Mouse (Mus musculus): ENCODE results near the gene Prkcg. TPM values are rescaled to one million over a fixed set of nuclear protein-coding genes. Genes with fewer than 3 reads are reported as not detected.

The Prkcg gene
- polyA plus RNA-seq, 1 experiment from 2014 or later, result 1.5 TPM

DNA sequence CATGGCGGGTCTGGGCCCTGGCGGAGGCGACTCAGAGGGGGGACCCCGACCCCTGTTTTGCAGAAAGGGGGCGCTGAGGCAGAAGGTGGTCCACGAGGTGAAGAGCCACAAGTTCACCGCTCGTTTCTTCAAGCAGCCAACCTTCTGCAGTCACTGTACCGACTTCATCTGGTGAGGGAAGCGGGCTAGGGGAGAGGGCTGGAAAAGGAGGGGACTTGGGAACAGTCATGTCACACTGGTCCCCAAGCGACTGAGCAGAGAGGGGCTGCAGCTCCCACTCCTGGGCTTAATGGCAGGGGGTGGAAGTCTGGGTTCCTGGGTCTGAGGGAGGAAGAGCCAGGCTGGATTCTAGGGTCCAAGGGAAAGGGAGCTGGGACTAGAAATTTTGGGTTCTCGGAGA, 14.8 kb downstream of the Prkcg start:
- H3K4me2 ChIP-seq (ENCODE audit: low read depth, low read length), result peak overlapping the region; percentile 63
- H3K9me3 ChIP-seq (ENCODE audit: control insufficient read depth, low read length), result no peaks in the 10 kb centered on the region
- H3K27me3 ChIP-seq (ENCODE audit: control insufficient read depth, insufficient read depth, low read length), result peaks cover 5% of the 10 kb centered on the region; the same call in 1 of the 2 replicates
- no peak overlapping the region for H3K27ac ChIP-seq (ENCODE audit: low read depth, low read length)
- WGBS, result 4% methylated on average over 12 of the region's 12 CpGs
- peaks cover 18% of the 10 kb centered on the region for H3K4me1 ChIP-seq (ENCODE audit: control insufficient read depth, insufficient read depth, low read length)
- ATAC-seq (ENCODE audit: low read depth), result peak; percentile 42; the same call in 1 of the 2 replicates
- peak overlapping the region; percentile 33 for H3K4me3 ChIP-seq (ENCODE audit: low read depth, low read length)
- no peaks in the 10 kb centered on the region for H3K36me3 ChIP-seq (ENCODE audit: control insufficient read depth, insufficient read depth, low read length)
- H3K9ac ChIP-seq (replicated peaks; ENCODE audit: low read depth, low read length), result peak overlapping the region; percentile 29

DNA sequence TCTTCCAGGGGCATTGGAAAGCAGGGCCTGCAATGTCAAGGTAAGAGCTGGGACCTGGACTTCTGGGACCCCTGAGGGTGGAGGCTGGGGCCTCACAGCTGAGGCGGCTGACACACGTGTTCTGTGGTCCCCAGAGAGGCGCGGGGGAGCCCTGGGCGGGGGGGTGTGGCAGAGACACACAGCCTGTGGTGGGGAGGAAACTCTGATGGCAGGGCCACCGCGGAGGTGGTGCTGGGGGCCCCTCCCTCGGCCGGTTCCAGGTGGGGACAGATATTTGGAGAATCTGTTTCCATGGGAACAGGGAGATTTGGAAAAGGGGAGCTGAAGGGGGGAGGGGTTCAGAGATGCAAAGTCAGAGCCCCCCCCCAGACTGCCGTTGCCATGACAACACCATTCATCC, 15.3 kb downstream of the Prkcg start:
- H3K4me1 ChIP-seq (ENCODE audit: control insufficient read depth, insufficient read depth, low read length), result peaks cover 18% of the 10 kb centered on the region
- H3K9me3 ChIP-seq (ENCODE audit: control insufficient read depth, low read length), result no peaks in the 10 kb centered on the region
- peak; percentile 23; the same call in 1 of the 2 replicates for ATAC-seq (ENCODE audit: low read depth)
- H3K36me3 ChIP-seq (ENCODE audit: control insufficient read depth, insufficient read depth, low read length), result no peaks in the 10 kb centered on the region
- no peak overlapping the region for H3K27ac ChIP-seq (ENCODE audit: low read depth, low read length)
- peak overlapping the region; percentile 33; the same call in 1 of the 2 replicates for H3K4me3 ChIP-seq (ENCODE audit: low read depth, low read length)
- peak overlapping the region; percentile 3; the same call in 1 of the 2 replicates for H3K9ac ChIP-seq (replicated peaks; ENCODE audit: low read depth, low read length)
- H3K4me2 ChIP-seq (ENCODE audit: low read depth, low read length), result peak overlapping the region; percentile 63
- H3K27me3 ChIP-seq (ENCODE audit: control insufficient read depth, insufficient read depth, low read length), result peaks cover 5% of the 10 kb centered on the region; the same call in 1 of the 2 replicates
- WGBS, result 4% methylated on average over 10 of the region's 10 CpGs

DNA sequence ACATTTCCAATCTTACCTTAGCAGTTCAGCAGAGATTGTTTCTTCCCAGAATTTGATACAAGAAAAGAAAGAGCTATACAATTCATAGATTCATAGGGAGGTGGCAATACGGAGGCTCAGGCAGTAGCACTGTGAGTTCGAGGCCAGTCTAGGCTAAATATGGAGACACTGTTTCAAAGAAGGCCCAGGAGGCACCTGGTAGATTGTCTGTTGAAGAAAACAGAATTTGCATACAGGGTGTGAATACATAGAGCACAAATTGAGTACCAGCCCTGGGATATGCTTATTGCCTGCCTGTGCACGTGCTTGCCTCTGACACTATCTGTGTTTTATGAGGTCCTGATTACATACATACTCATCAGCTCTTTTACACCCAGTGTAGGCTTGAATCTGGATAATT, 17.4 kb downstream of the Prkcg start:
- H3K9ac ChIP-seq (replicated peaks; ENCODE audit: low read depth, low read length), result no peak overlapping the region
- 69% methylated on average over 3 of the region's 3 CpGs for WGBS
- peaks cover 3% of the 10 kb centered on the region; the same call in 1 of the 2 replicates for H3K27me3 ChIP-seq (ENCODE audit: control insufficient read depth, insufficient read depth, low read length)
- H3K4me2 ChIP-seq (ENCODE audit: low read depth, low read length), result no peak overlapping the region
- H3K4me3 ChIP-seq (ENCODE audit: low read depth, low read length), result no peak overlapping the region
- no peak for ATAC-seq (ENCODE audit: low read depth)
- no peaks in the 10 kb centered on the region for H3K9me3 ChIP-seq (ENCODE audit: control insufficient read depth, low read length)
- H3K27ac ChIP-seq (ENCODE audit: low read depth, low read length), result no peak overlapping the region
- H3K4me1 ChIP-seq (ENCODE audit: control insufficient read depth, insufficient read depth, low read length), result peaks cover 18% of the 10 kb centered on the region
- no peaks in the 10 kb centered on the region for H3K36me3 ChIP-seq (ENCODE audit: control insufficient read depth, insufficient read depth, low read length)

DNA sequence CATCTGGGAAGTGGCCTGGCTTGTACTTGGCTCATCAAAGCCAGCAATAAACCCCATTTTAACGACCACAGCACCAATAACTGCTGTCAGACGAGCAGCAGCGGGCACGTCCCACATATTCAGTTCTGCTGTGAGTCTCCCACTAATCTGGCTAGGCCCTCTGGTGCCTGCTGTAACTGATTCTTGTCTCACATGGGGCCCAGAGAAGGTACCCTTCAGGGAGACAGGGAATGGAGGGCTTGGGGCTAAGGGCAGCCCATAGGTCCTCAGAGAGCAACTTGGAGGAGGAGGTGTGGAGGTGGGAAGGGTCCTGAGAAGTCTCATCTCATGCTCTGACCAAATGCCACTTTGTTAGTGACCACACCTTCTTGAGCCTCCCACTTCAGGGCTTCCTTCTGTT, 19.7 kb downstream of the Prkcg start:
- Histone ChIP-seq H3K4me2 (ENCODE audit: low read depth, low read length) (no peak overlapping the region), H3K9me3 (ENCODE audit: control insufficient read depth, low read length) (no peaks in the 10 kb centered on the region), H3K4me1 (ENCODE audit: control insufficient read depth, insufficient read depth, low read length) (peaks cover 10% of the 10 kb centered on the region), H3K4me3 (ENCODE audit: low read depth, low read length) (no peak overlapping the region), H3K9ac (replicated peaks; ENCODE audit: low read depth, low read length) (no peak overlapping the region), H3K27me3 (ENCODE audit: control insufficient read depth, insufficient read depth, low read length) (peaks cover 3% of the 10 kb centered on the region; the same call in 1 of the 2 replicates), H3K36me3 (ENCODE audit: control insufficient read depth, insufficient read depth, low read length) (no peaks in the 10 kb centered on the region), H3K27ac (ENCODE audit: low read depth, low read length) (no peak overlapping the region)
- 15% methylated on average over 4 of the region's 4 CpGs for WGBS
- no peak for ATAC-seq (ENCODE audit: low read depth)

DNA sequence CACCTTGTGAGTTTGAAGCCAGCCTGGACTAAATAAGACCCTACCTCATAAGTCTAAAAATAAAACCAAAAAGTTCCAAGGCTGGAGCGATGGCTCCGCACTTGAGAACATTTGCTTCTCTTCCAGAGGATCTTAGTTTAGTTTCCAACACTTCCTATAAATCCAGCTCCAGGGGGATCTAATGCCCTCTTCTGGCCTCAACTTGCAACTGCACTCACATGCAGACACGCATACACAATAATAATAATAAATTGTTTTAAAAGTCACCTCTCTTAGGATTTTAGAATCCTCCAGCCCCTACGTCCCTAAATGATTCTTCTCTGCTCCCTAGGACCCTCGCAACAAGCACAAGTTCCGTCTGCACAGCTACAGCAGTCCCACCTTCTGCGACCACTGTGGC, 21.3 kb downstream of the Prkcg start:
- Histone ChIP-seq H3K9ac (replicated peaks; ENCODE audit: low read depth, low read length) (no peak overlapping the region), H3K4me3 (ENCODE audit: low read depth, low read length) (no peak overlapping the region)

DNA sequence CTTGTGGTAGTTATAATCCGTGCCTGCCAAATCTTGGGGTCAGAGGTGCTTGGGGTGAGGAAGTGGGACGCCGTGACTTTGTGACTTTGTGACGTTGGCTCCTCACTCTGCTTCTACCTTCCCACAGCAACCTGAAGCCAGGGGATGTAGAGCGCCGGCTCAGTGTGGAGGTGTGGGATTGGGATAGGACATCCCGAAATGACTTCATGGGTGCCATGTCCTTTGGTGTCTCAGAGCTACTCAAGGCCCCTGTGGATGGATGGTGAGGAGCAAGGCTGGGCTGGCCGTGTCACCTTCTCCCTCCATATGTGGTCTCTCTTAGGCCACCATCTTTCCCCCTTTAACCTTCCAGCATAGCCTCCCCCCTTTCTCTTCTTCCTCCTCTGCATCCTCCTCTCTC, 24.6 kb downstream of the Prkcg start:
- 0 out of 2 replicates have a peak, but pooled peaks have one; percentile 6 for ATAC-seq (ENCODE audit: low read depth)
- no peak overlapping the region for H3K4me2 ChIP-seq (ENCODE audit: low read depth, low read length)
- no peak overlapping the region for H3K9ac ChIP-seq (replicated peaks; ENCODE audit: low read depth, low read length)
- no peaks in the 10 kb centered on the region for H3K4me1 ChIP-seq (ENCODE audit: control insufficient read depth, insufficient read depth, low read length)
- H3K36me3 ChIP-seq (ENCODE audit: control insufficient read depth, insufficient read depth, low read length), result no peaks in the 10 kb centered on the region
- 88% methylated on average over 8 of the region's 8 CpGs for WGBS
- H3K9me3 ChIP-seq (ENCODE audit: control insufficient read depth, low read length), result no peaks in the 10 kb centered on the region
- H3K27ac ChIP-seq (ENCODE audit: low read depth, low read length), result no peak overlapping the region
- H3K27me3 ChIP-seq (ENCODE audit: control insufficient read depth, insufficient read depth, low read length), result no peaks in the 10 kb centered on the region
- no peak overlapping the region for H3K4me3 ChIP-seq (ENCODE audit: low read depth, low read length)

More for the DNA sequence above, 21.3 kb downstream of the Prkcg start:
- Histone ChIP-seq H3K27me3 (ENCODE audit: control insufficient read depth, insufficient read depth, low read length) (no peaks in the 10 kb centered on the region), H3K4me1 (ENCODE audit: control insufficient read depth, insufficient read depth, low read length) (no peaks in the 10 kb centered on the region), H3K4me2 (ENCODE audit: low read depth, low read length) (no peak overlapping the region), H3K27ac (ENCODE audit: low read depth, low read length) (no peak overlapping the region), H3K36me3 (ENCODE audit: control insufficient read depth, insufficient read depth, low read length) (no peaks in the 10 kb centered on the region), H3K9me3 (ENCODE audit: control insufficient read depth, low read length) (no peaks in the 10 kb centered on the region)
- 97% methylated on average over 7 of the region's 7 CpGs for WGBS
- no peak for ATAC-seq (ENCODE audit: low read depth)

- Histone ChIP-seq H3K4me3 (ENCODE audit: low read depth, low read length) (no peak overlapping the region), H3K4me2 (ENCODE audit: low read depth, low read length) (no peak overlapping the region), H3K9me3 (ENCODE audit: control insufficient read depth, low read length) (no peaks in the 10 kb centered on the region), H3K4me1 (ENCODE audit: control insufficient read depth, insufficient read depth, low read length) (no peaks in the 10 kb centered on the region), H3K36me3 (ENCODE audit: control insufficient read depth, insufficient read depth, low read length) (no peaks in the 10 kb centered on the region), H3K27ac (ENCODE audit: low read depth, low read length) (no peak overlapping the region), H3K9ac (replicated peaks; ENCODE audit: low read depth, low read length) (no peak overlapping the region), H3K27me3 (ENCODE audit: control insufficient read depth, insufficient read depth, low read length) (no peaks in the 10 kb centered on the region)
- ATAC-seq (ENCODE audit: low read depth), result peak; percentile 88
- WGBS, result 65% methylated on average over 5 of the region's 5 CpGs
Measured at GRCm38 (mm10) chr7:3314121-3314520, 25.1 kb downstream of the Prkcg start.

DNA sequence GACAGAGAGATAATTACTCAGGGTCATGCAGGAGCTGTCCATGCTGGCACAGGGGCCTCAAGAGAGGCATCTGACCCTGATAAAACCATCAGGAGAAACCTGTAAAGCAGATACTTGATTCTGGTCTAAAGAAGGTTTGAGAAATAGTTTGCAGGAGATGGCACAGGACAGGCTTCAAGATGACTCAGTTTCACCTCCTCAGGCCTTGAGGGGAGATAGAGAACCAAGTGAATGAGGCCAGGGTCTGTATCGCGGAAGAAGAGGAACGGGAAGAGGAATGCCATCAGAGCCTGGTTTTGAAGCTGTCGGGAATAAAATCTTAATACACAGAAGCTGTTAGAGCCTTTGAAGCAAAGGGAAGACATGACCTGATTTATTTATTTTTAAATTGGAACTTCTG, 28.7 kb downstream of the Prkcg start:
- no peaks in the 10 kb centered on the region for H3K9me3 ChIP-seq (ENCODE audit: control insufficient read depth, low read length)
- no peaks in the 10 kb centered on the region for H3K4me1 ChIP-seq (ENCODE audit: control insufficient read depth, insufficient read depth, low read length)
- no peak for ATAC-seq (ENCODE audit: low read depth)
- H3K27me3 ChIP-seq (ENCODE audit: control insufficient read depth, insufficient read depth, low read length), result no peaks in the 10 kb centered on the region
- H3K36me3 ChIP-seq (ENCODE audit: control insufficient read depth, insufficient read depth, low read length), result no peaks in the 10 kb centered on the region
- no peak overlapping the region for H3K9ac ChIP-seq (replicated peaks; ENCODE audit: low read depth, low read length)
- no peak overlapping the region for H3K4me2 ChIP-seq (ENCODE audit: low read depth, low read length)
- 38% methylated on average over 4 of the region's 4 CpGs for WGBS
- H3K27ac ChIP-seq (ENCODE audit: low read depth, low read length), result no peak overlapping the region
- H3K4me3 ChIP-seq (ENCODE audit: low read depth, low read length), result no peak overlapping the region

GRCm38 (mm10) chr7:3320856-3321255, 31.9 kb downstream of the Prkcg start:
- WGBS, result 74% methylated on average over 3 of the region's 3 CpGs

More at GRCm38 (mm10) chr7:3320856-3321255, 31.9 kb downstream of the Prkcg start:
- H3K9me3 ChIP-seq (ENCODE audit: control insufficient read depth, low read length), result no peaks in the 10 kb centered on the region
- no peak overlapping the region for H3K9ac ChIP-seq (replicated peaks; ENCODE audit: low read depth, low read length)
- H3K36me3 ChIP-seq (ENCODE audit: control insufficient read depth, insufficient read depth, low read length), result no peaks in the 10 kb centered on the region
- no peaks in the 10 kb centered on the region for H3K4me1 ChIP-seq (ENCODE audit: control insufficient read depth, insufficient read depth, low read length)
- no peak for ATAC-seq (ENCODE audit: low read depth)
- H3K4me2 ChIP-seq (ENCODE audit: low read depth, low read length), result no peak overlapping the region
- H3K27ac ChIP-seq (ENCODE audit: low read depth, low read length), result no peak overlapping the region
- H3K4me3 ChIP-seq (ENCODE audit: low read depth, low read length), result no peak overlapping the region
- H3K27me3 ChIP-seq (ENCODE audit: control insufficient read depth, insufficient read depth, low read length), result no peaks in the 10 kb centered on the region
